Comparison of ENCODE assay signal across 22 mouse cellular contexts in genomic region chr19:25380675-25381074, GRCm38 (mm10).
"Had no signal": no experiment of that assay in that cellular context is flagged by ENCODE, and none has a peak within 500 bp of the region (broad histone marks: within the 10 kb centered on the region; RNA-seq: fewer than 3 reads in every experiment).

No protein-coding gene starts in this region.

- H3K9me3 ChIP-seq: intestine, embryonic 15.5 days; kidney, embryonic 15.5 days; limb, embryonic 12.5 days; limb, embryonic 15.5 days; megakaryocyte, embryonic 14.5 days; midbrain, embryonic 10.5 days; midbrain, embryonic 13.5 days; neural tube, embryonic 13.5 days; stomach, embryonic 15.5 days had no signal

- DNase-seq: kidney, adult 11 months; kidney, adult 8-10 months; kidney, postnatal 10 days; kidney, postnatal 36 days; left cerebral cortex, postnatal 4 days; lung, postnatal 36 days; retina, postnatal 1 day; right cerebral cortex, postnatal 25 days; spleen, adult 18-20 months; thymus, postnatal 25 days had no signal

- H3K36me3 ChIP-seq: intestine, embryonic 15.5 days; kidney, embryonic 15.5 days; limb, embryonic 12.5 days; limb, embryonic 15.5 days; midbrain, embryonic 13.5 days; neural tube, embryonic 13.5 days; stomach, embryonic 15.5 days had no signal

- H3K4me3 ChIP-seq: intestine, embryonic 15.5 days; kidney, embryonic 15.5 days; limb, embryonic 12.5 days; limb, embryonic 15.5 days; megakaryocyte, embryonic 14.5 days; midbrain, embryonic 10.5 days; midbrain, embryonic 13.5 days; myocyte; neural tube, embryonic 13.5 days; stomach, embryonic 15.5 days had no signal

- H3K4me1 ChIP-seq: megakaryocyte, embryonic 14.5 days had no signal

- ATAC-seq: intestine, embryonic 15.5 days; lung, postnatal 0 days; midbrain, embryonic 13.5 days; midbrain, embryonic 16.5 days had no signal

- H3K27ac ChIP-seq: kidney, embryonic 15.5 days; limb, embryonic 12.5 days; midbrain, embryonic 10.5 days; midbrain, embryonic 13.5 days; neural tube, embryonic 13.5 days had no signal

- H3K9ac ChIP-seq: intestine, embryonic 15.5 days; kidney, embryonic 15.5 days; limb, embryonic 12.5 days; limb, embryonic 15.5 days; midbrain, embryonic 13.5 days; neural tube, embryonic 13.5 days; stomach, embryonic 15.5 days had no signal

- H3K4me2 ChIP-seq: kidney, embryonic 15.5 days; limb, embryonic 12.5 days; limb, embryonic 15.5 days; midbrain, embryonic 13.5 days; neural tube, embryonic 13.5 days had no signal

- H3K27me3 ChIP-seq: intestine, embryonic 15.5 days; kidney, embryonic 15.5 days; limb, embryonic 12.5 days; limb, embryonic 15.5 days; midbrain, embryonic 13.5 days; neural tube, embryonic 13.5 days; stomach, embryonic 15.5 days had no signal
